Comparison of ENCODE assay signal across 16 mouse cellular contexts in genomic region chr17:71118607-71119006, GRCm38 (mm10).
DNase-seq lines count a peak whose midpoint lies in the region; ATAC-seq lines count a peak whose summit lies in the region.
"Had no signal": no experiment of that assay in that cellular context is flagged by ENCODE, and none has a peak within 500 bp of the region (broad histone marks: within the 10 kb centered on the region; RNA-seq: fewer than 3 reads in every experiment).

No protein-coding gene starts in this region.

- no peaks in the 10 kb centered on the region for H3K27me3 ChIP-seq in heart, embryonic 16.5 days (ENCODE audit: control insufficient read depth, insufficient read depth, low read length)
- H3K27me3 ChIP-seq: embryonic facial prominence, embryonic 15.5 days; forebrain, embryonic 12.5 days; midbrain, embryonic 15.5 days; neural tube, embryonic 12.5 days had no signal

- DNase-seq in heart, adult 8-10 months (ENCODE audit: low spot score), result no peak
- DNase-seq in T-cell, adult 2 months (ENCODE audit: low spot score), result peak; percentile 19
- DNase-seq in thymus, postnatal 4 days, result peak; percentile 57
- no peak for DNase-seq in cerebellum, adult 8-10 months
- no peak for DNase-seq in yolk sac, embryonic 10.5 days (ENCODE audit: low spot score)
- DNase-seq: adrenal gland, postnatal 25 days; cerebellum, adult 18-20 months; kidney, postnatal 10 days; lung, postnatal 36 days had no signal

- H3K9me3 ChIP-seq in heart, embryonic 16.5 days (replicated peaks; ENCODE audit: control insufficient read depth, low read length), result no peaks in the 10 kb centered on the region
- H3K9me3 ChIP-seq: embryonic facial prominence, embryonic 15.5 days; forebrain, embryonic 12.5 days; midbrain, embryonic 15.5 days; neural tube, embryonic 12.5 days had no signal

- H3K79me2 ChIP-seq in macrophage (ENCODE audit: inconsistent target), result no peaks in the 10 kb centered on the region

- H3K4me1 ChIP-seq in heart, embryonic 16.5 days (ENCODE audit: control insufficient read depth, insufficient read depth, low read length), result peaks cover 25% of the 10 kb centered on the region
- H3K4me1 ChIP-seq: forebrain, embryonic 12.5 days; midbrain, embryonic 15.5 days; neural tube, embryonic 12.5 days had no signal

- H3K4me3 ChIP-seq in heart, embryonic 16.5 days (ENCODE audit: low read length), result no peak overlapping the region
- H3K4me3 ChIP-seq in macrophage (ENCODE audit: inconsistent target), result no peak overlapping the region
- H3K4me3 ChIP-seq: embryonic facial prominence, embryonic 15.5 days; forebrain, embryonic 12.5 days; midbrain, embryonic 15.5 days; neural tube, embryonic 12.5 days had no signal

- H3K9ac ChIP-seq in heart, embryonic 16.5 days (ENCODE audit: low read length), result no peak overlapping the region
- H3K9ac ChIP-seq: embryonic facial prominence, embryonic 15.5 days; forebrain, embryonic 12.5 days; liver, embryonic 14.5 days; midbrain, embryonic 15.5 days; neural tube, embryonic 12.5 days had no signal

- WGBS in heart, embryonic 16.5 days, result 29% methylated on average over 4 of the region's 4 CpGs
- 39% methylated on average over 4 of the region's 4 CpGs for WGBS in macrophage (ENCODE audit: missing documents)

- peak overlapping the region; percentile 67 for H3K27ac ChIP-seq in heart, embryonic 16.5 days (ENCODE audit: low read length)
- peak overlapping the region; percentile 33; the same call in 1 of the 2 replicates for H3K27ac ChIP-seq in macrophage
- H3K27ac ChIP-seq: embryonic facial prominence, embryonic 15.5 days; forebrain, embryonic 12.5 days; liver, embryonic 14.5 days; midbrain, embryonic 15.5 days; neural tube, embryonic 12.5 days had no signal

- ATAC-seq in heart, embryonic 16.5 days (replicated peaks; ENCODE audit: extremely low read depth, insufficient read depth, low FRiP score), result no peak
- ATAC-seq: midbrain, embryonic 15.5 days had no signal

- H3K4me2 ChIP-seq in heart, embryonic 16.5 days (ENCODE audit: low read depth, low read length), result no peak overlapping the region
- H3K4me2 ChIP-seq: embryonic facial prominence, embryonic 15.5 days; forebrain, embryonic 12.5 days; midbrain, embryonic 15.5 days; neural tube, embryonic 12.5 days had no signal

- peaks cover 17% of the 10 kb centered on the region for H3K36me3 ChIP-seq in heart, embryonic 16.5 days (ENCODE audit: control insufficient read depth, insufficient read depth)
- no peaks in the 10 kb centered on the region for H3K36me3 ChIP-seq in macrophage (ENCODE audit: inconsistent target)
- H3K36me3 ChIP-seq: embryonic facial prominence, embryonic 15.5 days; forebrain, embryonic 12.5 days; midbrain, embryonic 15.5 days; neural tube, embryonic 12.5 days had no signal

Comparison
In these comparisons a context has a peak if more than half of its experiments do, and no peak if none do; other contexts are left out.
1. DNase-seq: peak in T-cell, adult 2 months (single experiment) and thymus, postnatal 4 days (single experiment); none in heart, adult 8-10 months (single experiment), cerebellum, adult 8-10 months (single experiment) and yolk sac, embryonic 10.5 days (single experiment).